Comparison of ENCODE assay signal across 16 mouse cellular contexts in genomic region chr5:134531585-134531984, GRCm38 (mm10). TPM values are rescaled to one million over a fixed set of nuclear protein-coding genes. Genes with fewer than 3 reads are reported as not detected.
DNase-seq lines count a peak whose midpoint lies in the region; ATAC-seq and TF ChIP-seq lines count a peak whose summit lies in the region.
"Had no signal": no experiment of that assay in that cellular context is flagged by ENCODE, and none has a peak within 500 bp of the region (broad histone marks: within the 10 kb centered on the region; RNA-seq: fewer than 3 reads in every experiment).

No protein-coding gene starts in this region.

- peaks cover 13% of the 10 kb centered on the region for H3K36me3 ChIP-seq in liver, embryonic 12.5 days

- 86% methylated on average over 9 of the region's 9 CpGs for WGBS in liver, embryonic 12.5 days (ENCODE audit: insufficient replicate concordance)

- peaks cover 7% of the 10 kb centered on the region; the same call in 1 of the 2 replicates for H3K4me1 ChIP-seq in liver, embryonic 12.5 days

- no peak overlapping the region for H3K9ac ChIP-seq in liver, embryonic 12.5 days
- H3K9ac ChIP-seq: heart, embryonic 15.5 days had no signal

- H3K27ac ChIP-seq in left cerebral cortex, adult 2 months = peak overlapping the region; percentile 56; the same call in 1 of the 2 replicates
- no peak overlapping the region for H3K27ac ChIP-seq in liver, embryonic 12.5 days
- H3K27ac ChIP-seq: embryonic facial prominence, embryonic 10.5 days; heart, embryonic 15.5 days had no signal

- ATAC-seq in liver, embryonic 12.5 days = no peak

- peak; percentile 49 for DNase-seq in adrenal gland, postnatal 14 days
- DNase-seq in adrenal gland, adult 18-20 months (ENCODE audit: low spot score in 2 of 2) = no peak
- peak in 1 of 2 experiments; percentile 55 for DNase-seq in left cerebral cortex, adult 2 months (ENCODE audit: extremely low spot score in 1 of 2, low spot score in 2 of 2)
- no peak for DNase-seq in left cerebral cortex, adult 11 months (ENCODE audit: low spot score)
- peak; percentile 73 for DNase-seq in brain, adult 2 months (ENCODE audit: low read depth, low spot score)
- peak; percentile 58 to 83 for DNase-seq in layer of hippocampus, postnatal 14 days (ENCODE audit: low spot score in 2 of 2)
- DNase-seq in gastrocnemius, adult 8-10 months (ENCODE audit: low spot score in 2 of 2) = no peak
- DNase-seq: kidney, adult 2 months; thymus, postnatal 25 days had no signal

- TF ChIP-seq CTCF in left cerebral cortex, adult 2 months (IDR thresholded peaks at IDR 0.05) = no peak

- no peaks in the 10 kb centered on the region for H3K9me3 ChIP-seq in liver, embryonic 12.5 days (replicated peaks)
- H3K9me3 ChIP-seq: embryonic facial prominence, embryonic 10.5 days; heart, embryonic 15.5 days had no signal

- intact Hi-C loops in left cerebral cortex, adult 2 months (cut with DNase I) = no loop called here

- no peak overlapping the region for H3K4me2 ChIP-seq in liver, embryonic 12.5 days
- H3K4me2 ChIP-seq: heart, embryonic 15.5 days had no signal

- H3K27me3 ChIP-seq in liver, embryonic 12.5 days (replicated peaks) = no peaks in the 10 kb centered on the region
- H3K27me3 ChIP-seq: heart, embryonic 15.5 days had no signal

- H3K4me3 ChIP-seq in left cerebral cortex, adult 2 months = no peak overlapping the region
- no peak overlapping the region for H3K4me3 ChIP-seq in liver, embryonic 12.5 days
- H3K4me3 ChIP-seq: embryonic facial prominence, embryonic 10.5 days; heart, embryonic 15.5 days had no signal

RNA-seq across cellular contexts. Expression of gene Clip2, which starts 20.6 kb away (rescaled TPM):
- 23.4 and 25.3 TPM in 2 replicates for total RNA-seq in adrenal gland, postnatal 14 days (2021)
- 10 to 100 TPM; 16.7 to 17.7 TPM for total RNA-seq in adrenal gland, adult 18-20 months (2021)
- 100 to 1,000 TPM; 116 to 123 TPM for total RNA-seq in left cerebral cortex, adult 2 months (2021)
- total RNA-seq in layer of hippocampus, postnatal 14 days (2021) = 100 to 1,000 TPM; 102 to 103 TPM
- 0.94 and 1.0 TPM in 2 replicates for polyA plus RNA-seq in liver, embryonic 12.5 days (2016; fragmentation: Nextera tagmentation; extraction: Ambion mirVana)
- 1 to 10 TPM; 1.4 to 2.1 (median 1.9) TPM for total RNA-seq in gastrocnemius, adult 8-10 months (2022)

RNA-seq across cellular contexts. Expression of gene Syna, which starts 28.4 kb away (rescaled TPM):
- not detected in 2 replicates for total RNA-seq in adrenal gland, postnatal 14 days (2021)
- not detected for total RNA-seq in adrenal gland, adult 18-20 months (2021)
- under 1 TPM; 0.21 to 0.34 TPM for total RNA-seq in left cerebral cortex, adult 2 months (2021)
- 1 to 10 TPM; 6.3 to 7.2 TPM for total RNA-seq in layer of hippocampus, postnatal 14 days (2021)
- not detected in 2 replicates for polyA plus RNA-seq in liver, embryonic 12.5 days (2016; fragmentation: Nextera tagmentation; extraction: Ambion mirVana)
- total RNA-seq in gastrocnemius, adult 8-10 months (2022) = not detected
- total RNA-seq: adrenal gland, postnatal 36 days; MEL had no signal
- polyA plus RNA-seq: embryonic facial prominence, embryonic 10.5 days; limb, embryonic 11.5 days; spleen, adult 2 months had no signal

RNA-seq across cellular contexts. Expression of gene Rfc2, which starts 49.6 kb away (rescaled TPM):
- 47.2 and 51.2 TPM in 2 replicates for total RNA-seq in adrenal gland, postnatal 14 days (2021)
- 10 to 100 TPM; 34.8 to 37.4 TPM for total RNA-seq in adrenal gland, adult 18-20 months (2021)
- 10 to 100 TPM; 60.0 to 64.2 TPM for total RNA-seq in left cerebral cortex, adult 2 months (2021)
- 10 to 100 TPM; 54.9 to 57.7 TPM for total RNA-seq in layer of hippocampus, postnatal 14 days (2021)
- polyA plus RNA-seq in liver, embryonic 12.5 days (2016; fragmentation: Nextera tagmentation; extraction: Ambion mirVana) = 259 and 263 TPM in 2 replicates
- 10 to 100 TPM; 16.0 to 23.8 (median 19.5) TPM for total RNA-seq in gastrocnemius, adult 8-10 months (2022)

Comparison
In these comparisons a context has a peak if more than half of its experiments do, and no peak if none do; other contexts are left out.
1. DNase-seq: peak in adrenal gland, postnatal 14 days (single experiment), brain, adult 2 months (single experiment) and layer of hippocampus, postnatal 14 days (2 of 2); none in adrenal gland, adult 18-20 months (0 of 2), left cerebral cortex, adult 11 months (single experiment) and gastrocnemius, adult 8-10 months (0 of 2).